Mouse (Mus musculus): ENCODE data around the gene Pard3b.

- TF ChIP-seq CTCF (IDR thresholded peaks at IDR 0.05; ENCODE audit: borderline replicate concordance, control insufficient read depth, extremely low read depth, insufficient read depth, low read length, poor library complexity) (no peak), POLR2A (IDR thresholded peaks at IDR 0.05; ENCODE audit: control insufficient read depth, extremely low read depth, insufficient read depth, low read length, poor library complexity) (no peak)
Observed at GRCm38 (mm10) chr1:62654436-62654835, 1015.8 kb downstream of the Pard3b start.

Data from thymus, adult 2 months (tissue).